Mouse (Mus musculus) megakaryocyte-erythroid progenitor cell, adult 5 weeks (primary cell): ENCODE results near the gene Usp39. TPM values are rescaled to one million over a fixed set of nuclear protein-coding genes. Genes with fewer than 3 reads are reported as not detected.

Source experiments
- polyA plus RNA-seq: library from polyadenylated mRNA; stranded (reverse); fragments of >175 nt; gene quantifications from 2 replicates; pipeline ENCODE4 v1.2.3, GENCODE M21; 2012

The Usp39 gene
- polyA plus RNA-seq = 19.2 and 20.5 TPM in 2 replicates

DNA sequence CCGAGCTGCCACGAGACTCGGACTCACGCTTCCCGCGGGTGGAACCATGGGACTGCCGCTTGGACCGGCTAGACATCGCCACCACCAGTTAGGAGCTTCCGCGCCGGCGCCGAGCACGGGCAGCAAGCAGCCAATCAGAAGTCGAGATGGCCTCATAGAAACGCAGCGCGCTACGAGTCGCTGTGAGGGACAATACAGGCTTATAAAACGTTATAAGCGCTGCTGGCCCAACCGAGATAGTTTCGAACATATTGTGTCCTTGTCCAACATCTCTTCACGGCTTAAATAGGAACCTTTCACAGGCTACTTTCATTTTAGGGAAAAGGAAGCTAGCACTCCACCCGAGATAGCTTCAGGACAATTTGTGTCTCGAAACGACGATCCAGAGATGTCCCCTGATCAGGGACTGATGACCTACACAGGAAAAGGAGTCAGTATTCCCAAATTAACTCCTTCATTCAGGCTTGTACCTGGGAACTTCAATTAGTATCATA is at the start of gene Usp39:
Gene Usp39, minus strand, starts transcription at position 111 of the 494 bp plus-strand sequence.

DNA sequence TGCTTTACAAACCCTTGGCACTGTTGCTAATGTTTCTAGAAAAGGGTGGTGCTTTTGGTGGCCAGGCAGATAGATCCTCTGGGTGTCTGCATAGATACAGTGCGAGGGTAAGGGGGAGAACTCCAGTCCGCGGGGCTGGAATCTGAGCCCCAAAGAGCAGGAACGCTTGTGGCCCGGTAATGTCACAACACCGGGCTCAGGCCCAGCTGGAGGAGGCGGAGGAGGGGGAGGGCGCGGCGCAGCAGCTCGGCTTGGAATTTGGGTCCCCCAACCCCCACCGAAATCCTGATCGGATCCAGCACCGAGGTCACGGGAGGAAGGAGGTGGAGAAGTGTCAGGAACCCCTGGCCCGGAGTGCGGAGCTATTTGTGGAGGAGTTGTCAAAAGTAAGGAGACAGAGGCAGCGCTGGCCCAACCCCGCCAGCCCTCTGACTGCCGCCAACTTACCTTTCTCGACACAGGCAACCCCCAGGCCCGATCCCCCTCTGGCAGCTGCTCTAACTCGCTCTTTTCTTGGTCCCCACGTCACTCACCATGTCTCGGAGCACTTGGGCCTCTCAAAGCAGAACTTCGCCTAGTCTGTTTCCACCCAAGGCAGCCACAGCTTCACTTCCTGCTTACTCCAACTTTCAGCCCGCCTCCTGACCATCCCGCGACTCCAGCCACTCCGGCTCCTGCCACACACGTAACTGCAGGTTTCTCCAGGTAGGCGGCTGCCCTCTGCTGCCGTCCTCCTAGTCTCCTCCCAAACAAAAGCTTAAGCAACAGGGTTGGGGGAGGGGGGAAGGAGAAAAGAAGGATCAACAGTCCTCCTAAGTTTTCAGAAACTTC is 45.2 kb upstream of the Usp39 start, which contains the start of gene Vamp8:
Gene Vamp8, minus strand, starts transcription at position 763 of the 831 bp plus-strand sequence.

DNA sequence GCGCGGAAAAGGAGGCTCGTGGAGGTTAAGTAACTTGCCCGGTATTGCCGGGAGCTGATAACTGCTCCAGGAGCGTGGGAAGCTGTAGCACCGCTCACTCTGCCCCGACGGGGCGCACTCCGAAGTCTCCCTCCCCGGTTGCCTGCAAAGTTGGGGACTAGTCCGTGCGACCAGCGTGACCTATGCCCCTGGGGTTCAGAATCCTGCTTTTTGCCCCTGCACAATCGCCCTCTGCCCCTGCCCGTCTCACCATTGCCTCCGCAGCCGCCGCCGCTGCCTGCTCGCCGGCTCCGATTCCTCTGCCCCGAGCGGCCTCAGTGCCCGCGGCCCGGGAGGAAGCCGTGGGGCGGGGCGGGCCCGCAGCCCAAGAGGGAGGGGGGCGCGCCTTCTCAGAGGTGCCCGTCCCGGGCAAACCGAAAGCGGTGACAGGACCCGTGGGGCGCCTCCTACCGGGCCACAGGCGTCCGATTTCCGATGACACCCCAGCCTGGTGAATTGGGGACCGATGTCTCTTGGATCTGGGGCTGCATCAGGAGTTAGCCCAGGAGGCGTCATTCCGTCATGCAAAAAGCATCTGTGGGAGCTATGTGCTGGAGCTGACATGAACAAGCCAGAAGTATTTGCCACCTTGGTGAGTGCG is 35.3 kb upstream of the Usp39 start, which contains the start of gene Vamp5:
Gene Vamp5, minus strand, starts transcription at position 338 of the 640 bp plus-strand sequence.

DNA sequence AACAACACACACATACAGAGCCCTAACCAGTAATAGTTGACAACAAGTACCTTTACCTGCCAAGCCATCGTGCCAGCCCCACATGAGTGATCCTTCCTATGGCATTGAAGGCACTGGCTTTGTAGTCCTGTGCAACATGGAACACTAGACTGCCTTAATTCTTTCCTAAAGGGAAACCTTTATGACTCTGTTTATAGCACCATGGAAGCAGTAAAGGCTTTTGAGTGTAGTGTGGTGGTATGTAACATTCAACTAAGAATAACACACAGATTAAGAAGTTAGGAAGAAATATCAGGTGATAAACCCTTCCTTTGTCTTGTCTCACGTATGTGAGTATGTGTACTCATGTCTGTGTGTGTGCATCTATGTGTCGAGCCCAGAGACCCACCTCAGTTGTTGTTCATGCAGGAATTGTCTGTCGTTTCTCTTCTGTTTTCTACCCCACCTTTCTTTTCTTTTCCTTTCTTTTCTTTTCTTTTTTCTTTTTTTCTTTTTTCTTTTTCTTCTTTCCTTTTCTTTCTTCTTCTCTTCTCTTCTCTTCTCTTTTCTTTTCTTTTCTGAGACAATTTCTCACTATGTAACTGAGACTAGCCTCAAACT is 22.0 kb upstream of the Usp39 start, which contains the start of gene Rnf181:
Gene Rnf181, minus strand, starts transcription at position 113 of the 600 bp plus-strand sequence.

DNA sequence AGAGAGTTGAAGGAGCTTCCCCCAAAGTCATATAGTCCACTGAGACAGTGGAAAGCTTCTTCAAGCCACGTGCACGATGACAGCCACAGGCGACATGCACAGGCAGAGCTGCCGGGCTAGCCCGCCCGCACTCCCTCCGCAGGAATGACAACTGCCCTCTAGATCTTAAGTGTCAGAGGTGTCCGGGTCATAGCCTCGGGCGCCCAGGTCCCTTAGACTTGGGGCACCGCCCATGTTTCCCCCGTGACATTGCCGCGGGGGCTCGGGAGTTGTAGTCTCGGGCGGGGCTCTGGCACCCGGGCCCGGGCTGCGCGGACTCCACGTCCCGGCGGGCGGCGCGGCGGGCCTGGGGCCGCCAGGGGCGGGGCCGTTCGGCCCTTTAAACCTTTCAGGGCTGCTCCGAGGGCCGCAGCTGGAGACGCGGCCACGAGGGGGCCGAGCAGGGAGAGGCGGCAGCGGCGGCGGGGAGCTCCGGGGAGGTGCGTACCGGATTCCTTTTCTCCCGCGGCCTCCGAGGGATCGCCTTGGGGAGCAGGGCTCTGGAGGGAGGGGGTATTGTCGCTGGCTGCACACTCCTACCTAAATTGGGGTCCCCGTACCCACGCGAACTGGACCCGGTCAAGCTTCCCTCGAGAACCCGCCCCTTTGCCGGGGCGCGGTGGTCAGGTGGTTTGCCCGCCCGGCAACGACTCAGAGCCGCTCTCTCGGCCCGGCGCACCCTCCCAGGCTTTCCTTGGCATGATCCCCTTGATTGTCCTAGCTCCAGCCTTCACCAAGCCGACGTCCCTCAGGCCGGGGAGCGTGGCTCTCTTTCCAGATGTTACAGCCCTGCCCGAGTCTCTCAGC is 10.3 kb upstream of the Usp39 start, which contains the start of gene Tmem150a:
Gene Tmem150a, plus strand, starts transcription at position 382 of the 846 bp plus-strand sequence.

DNA sequence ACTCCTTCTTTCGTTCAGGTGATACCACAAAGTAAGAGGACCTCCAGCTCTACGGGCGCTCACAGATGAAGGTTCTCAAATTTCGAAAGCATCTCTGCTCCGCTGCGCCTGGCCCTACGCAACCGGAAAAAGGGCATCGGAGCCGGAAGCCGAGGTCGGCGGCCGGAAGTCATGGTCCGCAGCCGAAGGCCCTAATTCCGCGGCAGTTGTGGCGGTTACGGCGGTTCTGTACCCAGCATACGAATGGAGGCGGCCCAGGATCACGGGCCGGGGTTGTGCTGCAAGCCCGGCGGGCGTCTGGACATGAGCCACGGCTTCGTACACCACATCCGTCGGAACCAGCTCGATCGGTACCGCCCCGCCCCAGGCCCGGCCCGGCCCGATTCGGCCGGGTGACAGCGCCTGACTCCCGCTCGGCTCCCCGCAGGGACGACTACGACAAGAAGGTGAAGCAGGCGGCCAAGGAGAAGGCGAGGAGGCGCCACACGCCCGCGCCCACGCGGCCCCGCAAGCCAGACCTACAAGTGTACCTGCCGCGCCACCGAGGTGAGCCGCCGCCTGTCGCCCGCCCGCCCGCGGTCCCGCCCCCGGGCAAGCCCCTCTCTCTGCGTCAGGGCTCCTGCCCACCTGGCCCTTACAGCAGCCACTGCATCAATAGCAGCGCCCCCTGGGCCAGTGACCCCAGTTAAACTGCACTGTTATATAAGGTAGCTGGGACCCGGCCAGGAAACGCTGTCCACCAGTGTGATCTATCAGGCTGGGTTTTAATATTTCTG is 2.4 kb upstream of the Usp39 start, which contains the start of gene 0610030E20Rik:
Gene 0610030E20Rik, plus strand, starts transcription at position 152 of the 776 bp plus-strand sequence.

Other genes starting within 250 kb of the Usp39 start
- 18.1 and 22.4 TPM in 2 replicates for gene St3gal5, start 247.6 kb downstream of the Usp39 start, polyA plus RNA-seq
- gene Atoh8, start 109.6 kb downstream of the Usp39 start, polyA plus RNA-seq = 1.5 and 1.9 TPM in 2 replicates
- gene Sftpb, start 40.6 kb downstream of the Usp39 start, polyA plus RNA-seq = 0.75 and 0.89 TPM in 2 replicates
- 21.0 and 25.7 TPM in 2 replicates for gene 0610030E20Rik, start 2.1 kb upstream of the Usp39 start, polyA plus RNA-seq
- gene Tmem150a, start 10.3 kb upstream of the Usp39 start, polyA plus RNA-seq = 5.4 and 6.1 TPM in 2 replicates
- 53.5 and 54.0 TPM in 2 replicates for gene Rnf181, start 21.8 kb upstream of the Usp39 start, polyA plus RNA-seq
- 38.0 and 73.4 TPM in 2 replicates for gene Vamp5, start 35.3 kb upstream of the Usp39 start, polyA plus RNA-seq
- 101 and 138 TPM in 2 replicates for gene Vamp8, start 45.5 kb upstream of the Usp39 start, polyA plus RNA-seq
- 5.7 and 6.1 TPM in 2 replicates for gene Ggcx, start 69.1 kb upstream of the Usp39 start, polyA plus RNA-seq
- gene Mat2a, start 94.4 kb upstream of the Usp39 start, polyA plus RNA-seq = 40.2 and 40.7 TPM in 2 replicates
- 0.05 TPM in 1 of 2 replicates, not detected in the other for gene Sh2d6, start 176.5 kb upstream of the Usp39 start, polyA plus RNA-seq
- 83.9 and 86.4 TPM in 2 replicates for gene Capg, start 199.2 kb upstream of the Usp39 start, polyA plus RNA-seq